Mouse (Mus musculus): Measurements from ENCODE around the gene Vmn1r231.

Gene Vmn1r231

GRCm38 (mm10) chr17:20904991-20905390, at the start of gene Vmn1r231:
Vmn1r231 (minus strand) TSS chr17:20905091.
- TF ChIP-seq GATA4 (IDR thresholded peaks at IDR 0.05; ENCODE audit: insufficient replicate concordance, low read length): no peak

GRCm38 (mm10) chr17:20946636-20947035, 41.7 kb upstream of the Vmn1r231 start:
- TF ChIP-seq GATA4 (IDR thresholded peaks at IDR 0.05; ENCODE audit: insufficient replicate concordance, low read length): no peak

DNA sequence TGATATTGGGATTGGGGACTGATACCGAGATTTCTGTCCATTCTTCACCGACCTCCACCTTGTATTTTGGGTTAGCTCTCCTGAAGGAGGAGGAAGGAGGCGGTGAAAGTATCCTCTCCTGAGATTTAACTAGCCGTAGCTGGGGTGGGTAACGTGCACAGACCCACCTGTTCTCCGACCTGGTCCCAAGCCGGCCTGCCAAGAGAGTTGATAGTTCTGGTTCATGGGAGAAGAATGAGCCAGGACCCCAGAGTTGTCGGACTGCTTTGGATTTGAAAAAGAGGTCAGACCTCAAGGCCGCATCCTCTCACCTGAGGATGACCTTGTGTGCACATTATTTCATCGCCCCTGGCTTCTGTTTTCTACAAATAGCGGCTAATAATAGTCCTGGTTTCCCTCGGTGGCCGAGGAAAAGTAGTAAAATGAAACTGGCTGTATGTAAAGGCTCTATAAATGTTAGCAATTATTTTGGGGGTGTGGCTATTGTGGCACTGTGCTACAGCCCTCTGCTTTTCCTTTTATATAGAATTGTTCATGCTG, 41.2 kb upstream of the Vmn1r231 start:
- TF ChIP-seq GATA4 (IDR thresholded peaks at IDR 0.05; ENCODE audit: insufficient replicate concordance, low read length): no peak

DNA sequence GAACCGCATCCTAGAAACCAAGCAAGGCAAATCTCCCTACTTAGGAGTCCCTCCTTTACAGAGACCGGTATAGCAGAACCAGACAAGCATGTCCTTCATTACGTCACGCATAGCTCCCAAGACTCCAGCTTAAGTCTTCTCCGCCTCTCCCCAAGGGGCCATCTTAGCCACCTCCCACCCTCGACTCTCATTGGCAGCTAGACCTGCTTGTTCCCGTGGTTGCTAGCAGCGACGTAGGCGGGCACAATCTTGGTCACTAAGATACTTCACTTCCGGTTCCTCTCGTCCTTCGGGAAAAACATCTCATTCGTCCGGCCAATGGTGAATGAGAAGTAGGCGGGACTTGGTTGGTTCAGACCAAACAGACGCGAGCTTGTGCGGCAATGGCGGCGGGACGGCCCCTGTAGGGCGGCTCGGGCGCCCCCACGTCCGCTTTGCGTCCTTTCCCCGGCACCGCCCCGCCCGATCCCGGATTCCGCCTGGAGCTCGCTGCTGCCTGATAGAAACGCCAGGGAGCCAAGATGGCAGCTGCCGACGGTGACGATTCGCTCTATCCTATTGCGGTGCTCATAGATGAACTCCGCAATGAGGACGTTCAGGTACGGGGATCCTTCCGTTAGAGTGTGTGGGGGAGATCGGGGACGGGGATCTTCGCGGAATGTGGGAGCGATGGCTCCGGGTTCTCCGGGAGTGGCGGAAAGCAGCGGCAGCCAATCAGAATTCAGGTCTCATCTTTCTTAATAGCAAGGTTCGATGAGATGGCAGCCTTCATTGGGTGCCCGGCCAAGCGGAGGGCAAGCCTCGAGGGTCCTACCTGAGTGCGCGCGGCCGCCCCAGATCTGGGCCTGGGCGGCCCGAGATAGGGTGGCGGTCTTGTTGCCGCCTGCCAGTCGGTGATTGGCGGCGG, 40.3 kb upstream of the Vmn1r231 start, which contains the start of gene Ppp2r1a:
Gene Ppp2r1a, plus strand, starts transcription at position 327 of the 907 bp plus-strand sequence.
- TF ChIP-seq GATA4 (IDR thresholded peaks at IDR 0.05; ENCODE audit: insufficient replicate concordance, low read length): 0 out of 2 replicates have a peak, but pooled peaks have one; percentile 33

DNA sequence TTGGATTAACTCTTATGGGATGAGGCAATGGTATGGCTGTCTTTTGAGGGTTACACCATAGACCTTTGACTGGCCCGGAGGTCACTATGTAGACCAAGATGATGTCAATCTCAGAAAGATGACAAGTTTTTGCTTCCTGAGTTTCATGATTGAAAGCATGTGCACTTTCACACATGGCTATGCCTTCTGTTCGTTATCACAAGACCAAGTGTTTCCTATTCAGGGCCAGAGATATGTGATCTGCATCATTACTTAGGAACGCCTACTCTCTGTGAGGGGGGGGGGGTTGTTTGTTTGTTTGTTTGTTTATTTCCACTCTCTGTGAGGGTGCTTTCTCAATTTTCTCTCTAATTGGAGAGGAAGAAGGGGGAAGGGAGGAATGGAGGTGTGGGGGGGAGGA, 39.3 kb upstream of the Vmn1r231 start:
- no peak for TF ChIP-seq GATA4 (IDR thresholded peaks at IDR 0.05; ENCODE audit: insufficient replicate concordance, low read length)

GRCm38 (mm10) chr17:20919614-20920013, 14.7 kb upstream of the Vmn1r231 start, which contains the start of gene Vmn1r232:
Vmn1r232 (minus strand) TSS chr17:20919714.
- no peak for TF ChIP-seq GATA4 (IDR thresholded peaks at IDR 0.05; ENCODE audit: insufficient replicate concordance, low read length)

DNA sequence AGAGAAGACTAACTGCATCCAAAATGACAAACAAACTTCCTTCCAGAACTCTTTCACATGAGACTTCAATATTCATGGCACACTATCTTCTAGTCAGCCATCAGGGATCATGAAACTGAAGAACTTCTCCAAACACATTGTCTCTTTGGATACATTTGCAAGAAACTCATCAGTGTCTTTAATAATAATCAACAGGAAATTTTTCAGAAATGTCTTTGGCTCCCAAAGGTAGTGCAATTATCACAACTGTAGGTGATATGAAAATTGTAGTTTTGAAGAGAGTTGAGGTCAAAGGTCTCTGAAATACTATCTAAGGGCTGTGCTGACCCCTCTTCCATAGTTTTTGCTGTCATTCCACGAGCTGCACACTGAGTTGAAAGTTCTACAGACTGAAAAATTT, 64.7 kb downstream of the Vmn1r231 start, which contains the start of gene Vmn1r230:
Gene Vmn1r230, plus strand, starts transcription at position 301 of the 400 bp plus-strand sequence.
- no peak for TF ChIP-seq GATA4 (IDR thresholded peaks at IDR 0.05; ENCODE audit: insufficient replicate concordance, low read length)

All from liver, adult (tissue).